Mouse (Mus musculus) cerebellum, adult 2 months (tissue): ENCODE measurements around the gene Dph3. TPM values are rescaled to one million over a fixed set of nuclear protein-coding genes. Genes with fewer than 3 reads are reported as not detected.
A peak's percentile ranks its signal among the peaks of the same experiment; 100 is the strongest.
"Not testable (repeated sequence)": the region's sequence is repeated elsewhere in the genome, so short reads cannot be mapped to it uniquely, and the experiment has no call there.

Experiments
- DNase-seq, 2 experiments: peaks; one replicate each; pipeline ENCODE4 v3.0.0; 2021
- H3K27ac ChIP-seq: fragments of 200-500 bp; 2 replicates; pipeline ENCODE4 v1.5.1; 2012; ENCODE audit warnings: low read length, control low read depth, inconsistent platforms; ENCODE audit not compliant: insufficient read depth
- H3K27me3 ChIP-seq: fragments of 200-500 bp; 2 replicates; pipeline ENCODE4 v1.6.1; 2012; ENCODE audit warnings: inconsistent platforms, mild to moderate bottlenecking, low read length, moderate library complexity; ENCODE audit not compliant: control insufficient read depth, insufficient read depth
- H3K4me1 ChIP-seq: fragments of 200-500 bp; 2 replicates; pipeline ENCODE4 v1.6.1; 2011; ENCODE audit warnings: low read length; ENCODE audit not compliant: control insufficient read depth, insufficient read depth
- H3K4me3 ChIP-seq: fragments of 200-500 bp; replicated peaks from 2 replicates; pipeline ENCODE3; 2011; ENCODE audit warnings: mild to moderate bottlenecking, low read depth, low read length, control low read depth; ENCODE audit not compliant: insufficient read depth
- CTCF ChIP-seq: fragments of 200-500 bp; IDR thresholded peaks from 2 replicates; pipeline ENCODE4 v1.5.1; 2011; ENCODE audit warnings: low read depth, mild to moderate bottlenecking, control low read depth, low read length, moderate library complexity, borderline replicate concordance; ENCODE audit not compliant: insufficient read depth
- POLR2A ChIP-seq: fragments of 200-500 bp; IDR thresholded peaks from 2 replicates; pipeline ENCODE4 v1.6.1; 2011; ENCODE audit warnings: low read length, control low read depth, borderline replicate concordance; ENCODE audit not compliant: insufficient read depth
- WGBS: fragments of 180-500 bp; shearing (Covaris S2); methylation state at CpG from one replicate; pipeline ENCODE4 v1.1.7; 2018; 5-methylcytosine and 5-hydroxymethylcytosine counted together
- polyA plus RNA-seq: library from polyadenylated mRNA; depleted of rRNA; stranded (reverse); fragments of >200 nt; gene quantifications from 2 replicates; pipeline ENCODE4 v1.2.3, GENCODE M21; 2012; rRNA removed

The Dph3 gene
- 54.6 and 58.3 TPM in 2 replicates for polyA plus RNA-seq

DNA sequence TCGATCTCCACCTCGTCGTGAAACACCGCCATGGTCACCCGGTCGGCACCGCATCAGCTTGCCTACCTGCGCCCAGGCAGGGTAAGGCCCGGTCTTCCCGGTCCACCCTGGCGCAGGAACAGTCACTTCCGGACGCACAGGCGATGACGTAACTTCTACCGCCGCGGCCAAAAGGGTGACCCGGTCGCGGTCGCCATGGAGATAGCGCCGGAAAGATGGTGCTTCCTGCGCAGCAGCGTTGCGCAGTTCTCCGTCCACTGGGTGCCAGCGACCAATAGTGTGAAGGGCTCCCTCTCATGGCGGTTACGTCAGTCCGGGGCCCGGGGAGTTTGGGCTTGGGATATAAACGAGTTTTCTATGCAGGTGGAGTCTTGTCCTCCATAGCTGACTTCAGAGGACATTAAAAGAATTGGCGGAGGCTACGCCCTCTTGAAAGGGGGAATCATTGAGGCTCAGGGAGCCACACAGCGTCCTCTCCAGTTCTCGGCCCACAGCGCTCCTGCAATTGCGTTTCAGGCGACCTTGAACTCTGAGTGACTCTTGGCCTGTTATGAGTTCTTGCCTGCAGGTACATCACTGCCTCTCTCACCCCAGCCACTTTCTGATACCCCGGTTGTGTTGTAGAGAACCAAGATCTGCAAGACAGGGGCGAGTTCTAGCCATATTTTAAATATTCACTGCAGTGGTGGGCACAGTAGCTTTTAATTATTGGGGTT lies at the start of gene Dph3:
Gene Dph3, minus strand, starts transcription at position 244 of the 716 bp plus-strand sequence.
- H3K27ac ChIP-seq = peak within 1 kb of the TSS; percentile 67
- DNase-seq = peak; percentile 99 to 100
- no peaks in the 10 kb centered on the region for H3K27me3 ChIP-seq
- H3K4me3 ChIP-seq = peak within 1 kb of the TSS; percentile 61
- TF ChIP-seq POLR2A (peak; percentile 88), CTCF (peak; percentile 40; the same call in 1 of the 2 replicates)
- no peaks in the 10 kb centered on the region for H3K4me1 ChIP-seq
- under 1% methylated on average over 43 of the region's 43 CpGs for WGBS

DNA sequence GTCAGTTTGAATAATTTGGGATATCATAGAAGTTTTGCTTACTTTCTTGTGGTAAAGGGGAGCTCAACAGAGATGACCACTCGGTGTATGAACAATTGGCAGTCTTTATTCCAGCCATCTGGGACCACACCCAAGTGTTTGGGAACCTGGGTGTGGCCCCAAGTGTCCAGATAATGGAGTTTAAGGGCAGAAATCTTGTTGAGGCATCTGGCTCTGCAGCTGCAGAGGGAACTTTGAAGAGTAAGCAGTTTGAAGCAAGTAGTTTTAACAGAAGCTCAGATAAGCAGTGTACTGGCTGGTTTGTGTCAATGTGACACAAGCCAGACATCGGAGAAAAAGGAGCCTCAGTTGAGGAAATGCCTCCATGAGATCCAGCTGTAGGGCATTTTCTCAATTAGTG lies 48.8 kb upstream of the Dph3 start:
- WGBS = 65% methylated on average over 2 of the region's 2 CpGs
- TF ChIP-seq CTCF (no peak), POLR2A (no peak)
- Histone ChIP-seq H3K4me1 (no peaks in the 10 kb centered on the region), H3K4me3 (no peak overlapping the region), H3K27me3 (no peaks in the 10 kb centered on the region), H3K27ac (no peak overlapping the region)
- DNase-seq = no peak

DNA sequence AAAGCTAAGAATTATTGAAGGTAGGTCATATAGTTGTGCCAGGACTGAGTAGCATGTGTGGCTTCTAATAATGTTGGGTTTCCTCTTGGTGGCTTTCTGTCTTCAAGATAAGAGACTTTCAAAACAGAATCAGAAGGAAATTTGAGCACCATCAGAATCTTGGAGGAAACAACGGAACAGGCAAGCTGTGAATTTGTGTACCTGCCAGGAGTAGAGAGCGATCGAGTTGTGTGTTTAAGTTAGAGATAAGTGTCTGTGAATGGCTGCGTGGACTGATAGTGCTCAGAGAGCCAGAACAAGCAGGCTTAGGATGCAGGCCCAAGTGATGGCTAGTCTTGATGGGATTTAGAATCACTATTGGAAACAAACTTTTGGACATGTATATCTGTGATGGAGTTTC lies 46.3 kb upstream of the Dph3 start:
- Histone ChIP-seq H3K27me3 (no peaks in the 10 kb centered on the region), H3K27ac (no peak overlapping the region), H3K4me1 (no peaks in the 10 kb centered on the region), H3K4me3 (no peak overlapping the region)
- 84% methylated on average over 4 of the region's 4 CpGs for whole genome bisulfite sequencing
- no peak for TF ChIP-seq POLR2A
- TF ChIP-seq CTCF = no peak
- DNase-seq = no peak

DNA sequence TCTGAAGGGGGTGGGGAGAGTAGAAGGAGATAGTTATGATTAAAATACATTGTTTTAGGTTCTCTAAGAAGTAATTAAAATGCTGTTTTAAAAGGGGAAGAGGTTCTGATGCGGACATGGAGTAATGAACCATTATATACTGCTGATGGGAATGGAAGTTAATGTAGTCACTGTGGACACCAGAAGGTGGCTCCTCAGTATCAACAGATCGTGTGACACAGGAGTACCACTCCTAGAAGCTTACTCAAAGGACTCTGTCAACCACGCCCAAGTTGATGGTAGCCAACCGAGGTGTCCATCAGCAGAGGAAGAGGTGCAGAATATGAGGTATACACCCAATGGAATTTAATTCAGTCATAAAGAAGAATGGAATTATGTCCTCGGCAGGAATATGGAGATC lies 42.9 kb upstream of the Dph3 start:
- Histone ChIP-seq H3K27ac (no peak overlapping the region), H3K27me3 (no peaks in the 10 kb centered on the region), H3K4me1 (no peaks in the 10 kb centered on the region), H3K4me3 (no peak overlapping the region)
- WGBS = 83% methylated on average over 5 of the region's 5 CpGs
- DNase-seq = no peak
- TF ChIP-seq CTCF (0 out of 2 replicates have a peak, but pooled peaks have one; percentile 3), POLR2A (no peak)

DNA sequence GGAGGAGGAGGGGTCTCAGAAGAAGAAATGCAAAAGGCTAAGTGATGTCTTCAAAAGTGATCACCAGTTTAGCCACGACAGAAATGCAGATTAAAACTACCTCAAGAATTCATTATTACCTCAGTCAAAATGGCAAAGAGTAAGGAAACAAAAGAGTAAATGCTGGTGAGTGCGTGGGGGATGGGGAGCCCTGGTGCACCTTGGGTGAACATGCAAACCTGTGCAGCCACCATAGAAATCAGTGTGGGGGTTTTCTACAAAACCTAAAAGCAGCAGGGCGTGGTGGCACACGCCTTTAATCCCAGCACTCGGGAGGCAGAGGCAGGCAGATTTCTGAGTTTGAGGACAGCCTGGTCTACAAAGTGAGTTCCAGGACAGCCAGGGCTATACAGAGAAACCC lies 39.7 kb upstream of the Dph3 start:
- H3K27me3 ChIP-seq, H3K4me3 ChIP-seq, H3K27ac ChIP-seq, DNase-seq, H3K4me1 ChIP-seq: not testable (repeated sequence)
- WGBS = 81% methylated on average over 5 of the region's 5 CpGs

DNA sequence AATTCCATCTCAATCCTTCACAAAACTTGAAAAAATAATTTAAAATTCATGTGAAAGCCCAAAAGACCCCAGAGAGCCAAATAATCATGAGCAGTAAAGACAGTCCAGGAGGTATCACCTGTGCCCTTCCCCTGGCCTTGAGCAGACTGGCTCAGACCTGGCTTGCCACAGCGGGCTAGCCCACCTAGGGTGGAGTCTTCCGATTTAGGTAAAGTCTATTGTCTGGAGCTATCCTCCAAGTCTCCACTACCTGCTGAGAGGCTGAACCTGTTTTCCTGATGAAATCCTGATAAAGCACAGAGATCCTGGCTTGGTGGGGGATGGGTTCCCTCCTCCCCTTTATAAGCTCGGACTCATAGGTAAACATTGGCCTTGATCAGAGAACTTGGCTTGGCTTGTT lies 38.7 kb upstream of the Dph3 start:
- WGBS = 62% methylated on average over 3 of the region's 3 CpGs
- no peak for TF ChIP-seq POLR2A
- no peak for TF ChIP-seq CTCF
- H3K4me3 ChIP-seq = no peak overlapping the region
- DNase-seq = no peak
- H3K27ac ChIP-seq = no peak overlapping the region
- H3K27me3 ChIP-seq = no peaks in the 10 kb centered on the region
- H3K4me1 ChIP-seq = no peaks in the 10 kb centered on the region; the same call in 1 of the 2 replicates

DNA sequence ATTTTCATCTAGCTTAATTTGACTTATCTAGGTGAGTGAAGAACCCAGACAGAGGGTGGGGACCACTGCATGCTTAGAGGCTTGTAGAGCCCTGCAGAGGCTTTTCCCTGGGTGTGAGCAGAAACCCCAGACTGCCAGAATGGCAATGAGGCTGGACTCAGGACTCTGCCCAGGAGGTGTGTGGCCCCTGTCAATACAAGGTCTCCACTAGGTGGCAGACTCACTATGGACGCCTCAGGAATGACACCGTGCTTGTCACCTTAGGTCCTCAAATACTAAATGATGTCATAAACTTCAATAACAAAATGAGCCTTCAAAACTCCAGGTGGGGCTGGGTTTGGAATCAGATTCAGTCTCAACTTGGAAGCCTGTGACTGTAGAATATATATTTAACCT lies 36.4 kb upstream of the Dph3 start:
- 46% methylated on average over 2 of the region's 2 CpGs for WGBS
- no peak overlapping the region for H3K4me3 ChIP-seq
- TF ChIP-seq CTCF (peak; percentile 41; the same call in 1 of the 2 replicates), POLR2A (no peak)
- no peaks in the 10 kb centered on the region for H3K27me3 ChIP-seq
- H3K4me1 ChIP-seq = no peaks in the 10 kb centered on the region; the same call in 1 of the 2 replicates
- no peak overlapping the region for H3K27ac ChIP-seq
- DNase-seq = peak in 1 of 2 experiments; percentile 8
